Mouse (Mus musculus) liver, adult 2 months (tissue): ENCODE data around the gene Il2ra.

ENCODE experiments used
- CTCF ChIP-seq: fragments of 200-500 bp; IDR thresholded peaks from 2 replicates; pipeline ENCODE4 v1.5.1; 2011; ENCODE audit warnings: low read depth, low read length, control low read depth
- POLR2A ChIP-seq: fragments of 200-500 bp; IDR thresholded peaks from 2 replicates; pipeline ENCODE4 v1.6.1; 2011; ENCODE audit warnings: low read length, control low read depth; ENCODE audit not compliant: insufficient read depth; ENCODE audit errors: extremely low read depth

DNA sequence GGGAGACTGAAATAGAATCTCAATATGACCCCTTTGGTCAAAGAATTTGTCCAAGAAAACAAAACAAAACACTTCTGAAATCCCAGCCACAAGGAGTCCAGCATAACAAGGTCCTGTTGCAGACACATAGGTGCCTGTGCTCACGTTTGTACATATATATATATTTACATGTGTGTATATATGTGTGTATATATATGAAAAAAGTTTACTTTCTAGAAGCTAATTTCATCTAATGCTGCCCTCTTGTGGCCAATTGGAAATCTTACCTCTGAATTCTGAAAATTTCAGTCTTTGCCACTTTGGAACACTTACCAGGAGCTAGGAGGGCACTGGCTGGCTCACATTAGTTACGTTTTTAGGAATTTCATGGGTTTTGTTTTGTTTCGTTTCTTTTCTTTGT, 44.8 kb downstream of the Il2ra start:
- TF ChIP-seq CTCF (peak; percentile 15; the same call in 1 of the 2 replicates), POLR2A (no peak)
